Mouse (Mus musculus): ENCODE measurements at regions not wholly inside any gene's neighbourhood (a gene's known extent, or its start where the extent isn't known, plus 50 kb on each side); places are given as distances from the start of the nearest gene placed in this dataset.

DNA sequence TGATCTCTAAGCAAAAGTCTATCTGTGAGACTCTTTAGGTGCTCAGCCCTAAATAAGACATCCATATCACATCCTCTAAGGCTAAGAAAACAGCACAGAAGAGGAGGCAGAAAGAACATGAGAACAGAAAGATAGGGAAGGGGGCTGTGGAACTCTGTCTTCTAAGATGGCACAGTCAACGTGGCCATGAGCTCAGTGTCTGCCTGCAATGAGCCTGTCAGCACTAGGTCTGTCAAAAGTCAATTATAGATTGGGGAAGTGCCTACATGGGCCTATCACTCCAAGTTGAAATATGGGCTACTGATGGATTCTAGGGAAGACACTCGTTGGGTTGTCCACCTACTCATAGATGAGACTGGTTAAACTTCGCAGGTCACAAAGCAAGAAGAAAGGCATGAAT, 146.2 kb downstream of the Dhx15 start:
- Histone ChIP-seq H3K4me3 (ENCODE audit: insufficient read depth, low read depth, low read length) (no peak overlapping the region), H3K27ac (ENCODE audit: insufficient read depth, low read depth, low read length) (no peak overlapping the region), H3K27me3 (replicated peaks; ENCODE audit: control insufficient read depth, insufficient read depth, low read length) (no peaks in the 10 kb centered on the region), H3K36me3 (ENCODE audit: control insufficient read depth, insufficient read depth, low read length) (no peaks in the 10 kb centered on the region), H3K4me1 (ENCODE audit: control insufficient read depth, insufficient read depth, low read length) (no peaks in the 10 kb centered on the region)
- WGBS: 79% methylated on average over 3 of the region's 3 CpGs
- DNase-seq: no peak
- TF ChIP-seq POLR2A (IDR thresholded peaks at IDR 0.05; ENCODE audit: low read depth, low read length): no peak
- no peak for TF ChIP-seq CTCF (conservative IDR thresholded peaks at IDR 0.05; ENCODE audit: insufficient read depth, insufficient read length, low read depth, low read length)

DNA sequence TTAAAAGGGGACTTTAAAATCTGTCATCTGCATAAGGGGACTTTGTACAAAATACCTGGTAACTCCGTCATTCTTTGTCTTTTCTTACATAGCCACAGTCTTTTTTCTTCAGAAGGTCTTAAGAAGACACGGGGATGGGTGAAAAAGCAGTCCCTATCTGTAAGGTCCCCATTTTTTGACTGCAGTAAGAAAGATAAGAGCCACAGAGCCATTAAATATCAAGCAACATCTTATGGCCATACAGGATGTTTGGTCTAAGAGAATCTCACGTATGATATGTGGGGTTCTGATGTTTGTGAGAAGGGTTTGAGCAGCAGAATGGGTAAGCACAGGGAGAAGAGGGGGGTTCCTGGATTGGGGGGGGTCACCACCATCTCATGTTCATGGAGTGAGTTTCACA, 148.9 kb downstream of the Dhx15 start:
- no peak for DNase-seq
- H3K27ac ChIP-seq (ENCODE audit: insufficient read depth, low read depth, low read length): no peak overlapping the region
- no peak overlapping the region for H3K4me3 ChIP-seq (ENCODE audit: insufficient read depth, low read depth, low read length)
- no peaks in the 10 kb centered on the region for H3K4me1 ChIP-seq (ENCODE audit: control insufficient read depth, insufficient read depth, low read length)
- TF ChIP-seq POLR2A (IDR thresholded peaks at IDR 0.05; ENCODE audit: low read depth, low read length): no peak
- no peak for TF ChIP-seq CTCF (conservative IDR thresholded peaks at IDR 0.05; ENCODE audit: insufficient read depth, insufficient read length, low read depth, low read length)
- no peaks in the 10 kb centered on the region for H3K36me3 ChIP-seq (ENCODE audit: control insufficient read depth, insufficient read depth, low read length)
- 91% methylated on average over 3 of the region's 3 CpGs for WGBS
- no peaks in the 10 kb centered on the region for H3K27me3 ChIP-seq (replicated peaks; ENCODE audit: control insufficient read depth, insufficient read depth, low read length)

DNA sequence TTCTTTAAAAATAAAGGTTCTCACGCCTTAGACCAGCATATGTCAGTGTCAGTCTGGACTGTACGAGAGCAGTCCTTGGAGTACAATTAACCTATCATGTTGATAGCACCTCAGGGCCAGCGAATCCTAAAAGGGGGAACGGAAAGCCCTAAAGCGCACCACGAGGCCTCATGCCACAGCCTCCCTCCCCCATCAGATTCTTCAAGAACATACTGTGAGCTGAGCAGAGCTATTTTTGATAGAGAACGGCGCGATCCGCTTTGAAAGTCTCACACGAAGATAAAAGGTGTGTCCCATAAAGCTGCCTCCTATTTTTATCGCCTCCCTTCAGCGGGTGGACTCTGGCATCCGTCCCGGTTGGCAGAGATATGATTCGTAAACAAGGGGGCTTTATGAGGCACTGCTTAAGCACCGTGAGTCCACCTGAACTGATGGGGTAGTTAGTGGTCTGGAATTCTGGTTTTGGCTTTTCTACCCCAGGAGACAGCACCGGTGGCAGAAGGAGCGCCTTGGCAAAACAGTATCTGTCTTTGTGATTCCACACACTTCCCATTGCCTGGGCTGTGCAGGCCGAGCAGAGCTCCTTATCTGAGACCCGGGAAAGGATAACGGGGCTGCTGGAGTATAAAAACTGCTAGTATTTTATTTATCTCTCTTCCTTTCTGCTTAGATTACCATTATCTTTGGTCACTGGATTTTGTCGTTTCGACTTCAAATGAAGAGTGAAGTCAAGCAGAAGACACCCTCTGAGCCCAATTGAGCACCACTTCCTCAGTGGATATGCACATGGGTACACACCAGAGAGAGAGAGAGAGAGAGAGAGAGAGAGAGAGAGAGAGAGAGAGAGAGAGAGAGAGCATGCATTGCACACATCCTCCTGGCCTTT, 149.6 kb downstream of the Dhx15 start:
- TF ChIP-seq CTCF (conservative IDR thresholded peaks at IDR 0.05; ENCODE audit: insufficient read depth, insufficient read length, low read depth, low read length) (no peak), POLR2A (IDR thresholded peaks at IDR 0.05; ENCODE audit: low read depth, low read length) (no peak)
- no peaks in the 10 kb centered on the region for H3K27me3 ChIP-seq (replicated peaks; ENCODE audit: control insufficient read depth, insufficient read depth, low read length)
- no peak overlapping the region for H3K4me3 ChIP-seq (ENCODE audit: insufficient read depth, low read depth, low read length)
- DNase-seq: no peak
- no peak overlapping the region for H3K27ac ChIP-seq (ENCODE audit: insufficient read depth, low read depth, low read length)
- H3K4me1 ChIP-seq (ENCODE audit: control insufficient read depth, insufficient read depth, low read length): no peaks in the 10 kb centered on the region
- H3K36me3 ChIP-seq (ENCODE audit: control insufficient read depth, insufficient read depth, low read length): no peaks in the 10 kb centered on the region
- WGBS: 75% methylated on average over 24 of the region's 24 CpGs

DNA sequence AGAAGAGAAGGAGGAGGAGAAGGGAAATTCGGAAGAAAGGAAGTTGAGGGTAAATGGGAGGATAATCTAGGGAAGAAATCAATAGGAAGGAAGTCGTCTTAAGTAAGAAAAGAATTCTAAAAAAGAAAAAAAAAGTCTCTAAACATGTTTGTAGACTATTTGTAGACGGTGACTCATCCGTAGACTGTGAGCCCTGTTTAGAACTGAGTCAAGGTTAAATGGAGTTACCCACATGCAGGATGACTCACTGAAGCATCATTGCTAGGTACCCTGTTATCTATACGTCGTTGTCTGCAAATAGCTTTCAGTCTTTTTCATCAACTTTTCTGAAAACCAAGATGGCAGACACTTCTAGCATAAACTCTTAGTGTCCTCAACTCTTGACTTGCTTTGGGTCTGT, 155.0 kb downstream of the Dhx15 start:
- Histone ChIP-seq H3K27ac (ENCODE audit: insufficient read depth, low read depth, low read length) (no peak overlapping the region), H3K36me3 (ENCODE audit: control insufficient read depth, insufficient read depth, low read length) (no peaks in the 10 kb centered on the region), H3K4me1 (ENCODE audit: control insufficient read depth, insufficient read depth, low read length) (no peaks in the 10 kb centered on the region), H3K4me3 (ENCODE audit: insufficient read depth, low read depth, low read length) (no peak overlapping the region), H3K27me3 (replicated peaks; ENCODE audit: control insufficient read depth, insufficient read depth, low read length) (no peaks in the 10 kb centered on the region)
- TF ChIP-seq CTCF (conservative IDR thresholded peaks at IDR 0.05; ENCODE audit: insufficient read depth, insufficient read length, low read depth, low read length) (no peak), POLR2A (IDR thresholded peaks at IDR 0.05; ENCODE audit: low read depth, low read length) (no peak)
- WGBS: 72% methylated on average over 6 of the region's 6 CpGs
- DNase-seq: no peak

DNA sequence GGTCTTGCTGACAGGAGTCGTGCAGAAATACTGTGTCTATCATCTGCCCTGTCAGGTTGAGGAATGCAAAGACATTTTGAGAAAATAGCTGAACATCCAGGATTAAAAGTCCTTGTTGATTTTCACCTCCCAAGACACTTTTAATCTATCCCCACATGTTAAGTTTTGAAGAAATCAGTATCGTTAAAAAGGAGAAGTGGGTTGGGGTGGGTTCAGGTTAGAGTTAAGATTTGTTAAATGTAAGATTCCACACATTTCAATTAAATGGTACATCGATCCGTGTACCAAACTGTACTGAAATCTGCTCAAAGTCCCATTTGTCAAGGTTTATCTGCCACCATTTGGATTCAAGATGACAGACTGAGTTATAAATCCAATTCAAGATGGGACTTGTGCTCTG, 162.8 kb downstream of the Dhx15 start:
- TF ChIP-seq POLR2A (IDR thresholded peaks at IDR 0.05; ENCODE audit: low read depth, low read length) (no peak), CTCF (conservative IDR thresholded peaks at IDR 0.05; ENCODE audit: insufficient read depth, insufficient read length, low read depth, low read length) (no peak)

DNA sequence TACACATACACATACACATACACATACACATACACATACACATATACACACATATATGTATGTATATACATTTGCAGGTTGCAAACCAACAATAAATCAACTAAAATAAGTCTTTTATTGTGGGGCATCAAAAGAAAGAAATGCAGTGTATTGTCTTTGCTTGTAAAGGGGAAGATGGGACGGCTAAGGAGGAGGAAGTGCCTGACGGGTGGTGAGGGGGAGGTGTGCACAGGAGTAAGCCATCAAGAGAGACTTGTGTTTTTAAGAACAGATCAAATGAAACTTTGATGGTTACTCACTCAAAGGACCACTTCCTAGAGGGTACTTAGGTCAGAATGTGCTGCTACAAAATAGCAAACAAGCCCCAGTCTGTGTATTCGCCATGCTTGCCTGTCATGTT, 164.2 kb downstream of the Dhx15 start:
- H3K4me1 ChIP-seq (ENCODE audit: control insufficient read depth, insufficient read depth, low read length): no peaks in the 10 kb centered on the region
- TF ChIP-seq CTCF (conservative IDR thresholded peaks at IDR 0.05; ENCODE audit: insufficient read depth, insufficient read length, low read depth, low read length) (no peak), POLR2A (IDR thresholded peaks at IDR 0.05; ENCODE audit: low read depth, low read length) (no peak)
- no peak overlapping the region for H3K27ac ChIP-seq (ENCODE audit: insufficient read depth, low read depth, low read length)
- H3K27me3 ChIP-seq (replicated peaks; ENCODE audit: control insufficient read depth, insufficient read depth, low read length): no peaks in the 10 kb centered on the region
- WGBS: 58% methylated on average over 3 of the region's 3 CpGs
- DNase-seq: no peak
- H3K4me3 ChIP-seq (ENCODE audit: insufficient read depth, low read depth, low read length): no peak overlapping the region
- H3K36me3 ChIP-seq (ENCODE audit: control insufficient read depth, insufficient read depth, low read length): no peaks in the 10 kb centered on the region

More for the DNA sequence above, 162.8 kb downstream of the Dhx15 start:
- no peak for DNase-seq
- WGBS: 90% methylated on average over 4 of the region's 4 CpGs
- no peaks in the 10 kb centered on the region for H3K36me3 ChIP-seq (ENCODE audit: control insufficient read depth, insufficient read depth, low read length)
- H3K4me1 ChIP-seq (ENCODE audit: control insufficient read depth, insufficient read depth, low read length): no peaks in the 10 kb centered on the region
- no peak overlapping the region for H3K27ac ChIP-seq (ENCODE audit: insufficient read depth, low read depth, low read length)
- no peaks in the 10 kb centered on the region for H3K27me3 ChIP-seq (replicated peaks; ENCODE audit: control insufficient read depth, insufficient read depth, low read length)
- H3K4me3 ChIP-seq (ENCODE audit: insufficient read depth, low read depth, low read length): no peak overlapping the region

DNA sequence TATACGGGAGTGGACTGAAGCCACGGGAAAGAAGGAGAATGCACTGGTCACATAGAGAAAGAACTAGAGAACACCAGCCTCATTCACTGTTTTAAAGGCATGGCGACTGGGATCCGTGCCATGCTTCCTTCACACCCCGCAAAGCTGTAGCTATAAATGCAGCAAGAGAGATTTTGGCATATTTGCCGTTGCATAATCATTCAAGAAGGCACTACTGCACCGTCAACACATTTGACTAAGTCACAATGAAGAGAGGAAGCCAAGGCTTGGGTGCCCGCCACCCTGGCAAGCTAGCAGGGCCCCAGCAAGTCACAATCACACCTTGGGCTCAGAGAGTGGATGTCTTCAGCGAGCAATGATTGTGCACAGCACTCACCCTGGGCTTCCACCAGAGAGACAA, 167.1 kb downstream of the Dhx15 start:
- no peak overlapping the region for H3K4me3 ChIP-seq (ENCODE audit: insufficient read depth, low read depth, low read length)
- H3K27ac ChIP-seq (ENCODE audit: insufficient read depth, low read depth, low read length): no peak overlapping the region
- 85% methylated on average over 9 of the region's 9 CpGs for WGBS
- no peaks in the 10 kb centered on the region for H3K4me1 ChIP-seq (ENCODE audit: control insufficient read depth, insufficient read depth, low read length)
- H3K36me3 ChIP-seq (ENCODE audit: control insufficient read depth, insufficient read depth, low read length): no peaks in the 10 kb centered on the region
- no peak for DNase-seq
- no peak for TF ChIP-seq CTCF (conservative IDR thresholded peaks at IDR 0.05; ENCODE audit: insufficient read depth, insufficient read length, low read depth, low read length)
- no peak for TF ChIP-seq POLR2A (IDR thresholded peaks at IDR 0.05; ENCODE audit: low read depth, low read length)
- no peaks in the 10 kb centered on the region for H3K27me3 ChIP-seq (replicated peaks; ENCODE audit: control insufficient read depth, insufficient read depth, low read length)
